Mouse (Mus musculus) cerebellum, adult 18-20 months (tissue): Measurements from ENCODE around the gene Mov10l1.

ENCODE experiments used
- DNase-seq, 2 experiments: peaks; one replicate each; pipeline ENCODE4 v3.0.0; 2021

Gene Mov10l1

DNA sequence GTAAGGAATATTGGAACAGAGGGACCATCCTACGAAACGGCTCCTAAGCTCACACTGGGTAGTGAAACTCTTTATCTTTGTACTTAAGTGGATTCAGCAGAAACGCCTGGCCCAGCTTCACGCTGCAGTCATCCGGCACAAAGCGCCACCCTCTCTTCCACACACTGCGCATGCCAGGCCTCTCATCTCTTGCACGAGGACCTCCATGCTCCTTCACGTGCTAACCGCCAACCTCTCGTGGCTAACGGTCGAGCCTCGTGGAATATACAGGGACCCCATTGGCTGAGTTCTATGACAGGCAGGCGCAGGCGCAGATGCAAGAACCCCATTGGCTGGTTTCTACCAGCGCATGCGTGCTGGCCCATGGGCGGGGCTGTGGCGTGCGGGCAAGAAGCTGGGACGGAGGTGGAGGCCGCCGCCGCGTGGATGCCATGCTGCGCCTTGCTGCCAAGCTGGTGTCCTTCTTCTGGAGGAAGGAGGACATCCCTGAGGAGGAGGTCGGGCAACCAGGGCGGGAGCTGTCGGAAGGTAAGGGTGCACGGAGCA lies at the start of gene Mov10l1:
TSS of gene Mov10l1 (plus strand) at position 376 of the 546 bp plus-strand sequence.
- no peak for DNase-seq

DNA sequence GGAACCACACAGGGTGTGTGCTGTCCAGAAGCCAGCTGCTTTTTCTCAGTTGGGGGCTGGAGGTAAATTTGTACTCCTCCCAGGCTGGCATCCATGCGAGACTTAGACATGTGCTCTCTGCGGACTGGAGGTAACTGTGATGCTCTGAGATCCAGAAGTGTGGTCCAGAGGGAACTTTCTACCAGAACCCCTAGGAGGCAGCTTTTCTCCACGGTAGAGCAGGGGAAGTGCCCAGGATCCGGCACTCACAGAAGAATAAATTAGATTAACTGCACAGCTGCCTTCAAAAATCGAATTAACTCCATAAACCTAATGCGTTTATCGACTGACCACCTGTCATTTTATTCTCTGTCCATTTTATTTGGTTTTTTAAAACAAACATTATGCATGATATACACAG lies 48.6 kb upstream of the Mov10l1 start:
- no peak for DNase-seq

DNA sequence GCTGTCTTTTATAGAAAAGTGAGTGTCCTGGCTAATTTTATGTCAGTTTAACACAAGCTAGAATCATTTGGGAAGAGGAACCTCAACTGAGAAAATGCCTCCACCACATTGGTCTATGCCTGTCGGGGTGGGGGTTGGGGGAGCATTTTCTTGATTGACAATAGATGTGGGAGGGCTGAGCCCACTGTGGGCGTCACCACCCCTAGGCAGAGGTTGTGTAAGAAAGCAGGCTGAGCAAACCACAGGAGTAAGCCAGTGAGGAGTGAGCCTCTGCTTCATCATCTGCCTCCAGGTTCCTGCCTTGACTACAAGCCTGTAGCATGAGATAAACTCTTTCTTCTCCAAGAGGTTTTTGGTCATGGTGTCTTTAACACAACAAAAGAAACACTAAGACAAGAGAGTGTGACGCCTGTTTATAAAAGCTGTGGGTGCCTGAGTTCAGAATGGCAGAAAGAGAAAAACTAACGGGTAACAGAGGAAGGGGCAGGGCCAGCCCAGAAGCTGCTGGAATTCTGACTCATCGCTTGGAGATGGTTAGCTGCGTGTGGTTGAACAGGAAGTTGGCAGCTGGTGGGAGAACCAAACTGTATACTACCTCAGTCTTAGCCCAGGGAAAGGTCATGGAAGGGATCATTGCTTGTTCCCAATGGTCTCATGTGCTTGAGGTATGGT lies 46.0 kb upstream of the Mov10l1 start:
- no peak for DNase-seq

DNA sequence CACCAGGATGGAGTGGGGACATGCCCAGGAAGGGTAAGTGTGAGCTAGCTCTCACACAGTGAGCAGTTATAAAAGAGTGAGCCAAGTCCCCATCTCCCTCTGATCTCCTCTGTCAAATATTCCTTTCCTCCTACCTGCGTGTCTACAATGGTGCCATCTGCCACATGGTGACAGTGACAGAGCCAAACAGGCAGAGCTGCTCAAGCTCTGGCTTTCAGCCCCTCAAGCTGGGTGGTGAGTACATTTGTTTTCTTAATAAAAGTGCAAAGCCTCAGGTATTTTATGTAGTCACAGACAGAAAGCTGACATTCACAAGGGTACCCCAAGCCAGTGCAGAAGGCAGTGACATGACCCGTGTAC lies 45.4 kb upstream of the Mov10l1 start:
- DNase-seq = peak in 1 of 2 experiments; percentile 25

DNA sequence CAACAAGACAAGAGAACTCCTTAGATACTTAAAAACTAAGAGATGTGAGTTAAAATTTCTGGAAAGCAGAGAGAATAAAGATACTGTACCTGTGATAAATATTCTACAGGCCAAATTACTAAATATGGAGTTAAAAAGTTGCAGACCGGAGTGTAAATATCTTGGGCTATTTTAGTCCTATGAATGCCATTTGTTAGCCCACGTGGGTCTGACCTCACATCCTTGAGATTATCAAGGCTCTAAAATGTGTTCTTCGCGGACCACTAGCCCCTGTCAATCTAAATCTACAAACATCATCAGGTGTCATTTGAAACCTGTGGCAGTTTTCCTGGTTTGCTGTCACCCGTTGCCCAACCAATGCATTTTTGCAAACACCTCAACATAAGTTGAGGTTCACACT lies 39.9 kb upstream of the Mov10l1 start:
- no peak for DNase-seq

DNA sequence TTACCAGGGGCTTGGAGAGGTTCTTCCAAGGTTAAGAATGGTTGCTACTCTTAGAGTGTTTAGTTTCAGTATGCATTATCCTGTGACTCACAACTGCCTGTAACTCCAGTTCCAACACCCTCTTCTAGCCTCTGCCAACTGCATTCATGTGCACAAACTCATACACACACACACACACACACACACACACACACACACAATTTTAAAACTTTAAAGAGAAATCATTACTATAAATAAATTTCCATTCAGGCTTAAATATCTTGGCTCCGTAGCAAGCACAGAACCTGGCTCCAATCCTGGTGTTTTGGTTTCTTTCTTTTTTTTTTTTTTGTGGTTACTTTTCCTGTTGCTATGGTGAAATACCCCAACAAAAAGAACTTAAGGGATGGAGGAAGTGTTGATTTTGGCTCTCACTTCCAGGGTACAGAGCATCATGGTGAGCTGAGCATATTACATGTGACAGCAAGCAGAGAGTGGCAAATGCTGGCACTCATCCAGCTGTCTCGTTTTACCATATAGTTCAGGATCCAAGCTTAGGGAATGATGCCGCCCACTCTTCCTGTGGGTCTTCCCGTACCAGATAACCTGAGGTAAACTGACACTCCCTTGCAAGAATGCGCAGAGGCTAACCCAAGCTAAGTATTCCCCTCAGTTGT lies 38.7 kb upstream of the Mov10l1 start:
- no peak for DNase-seq

DNA sequence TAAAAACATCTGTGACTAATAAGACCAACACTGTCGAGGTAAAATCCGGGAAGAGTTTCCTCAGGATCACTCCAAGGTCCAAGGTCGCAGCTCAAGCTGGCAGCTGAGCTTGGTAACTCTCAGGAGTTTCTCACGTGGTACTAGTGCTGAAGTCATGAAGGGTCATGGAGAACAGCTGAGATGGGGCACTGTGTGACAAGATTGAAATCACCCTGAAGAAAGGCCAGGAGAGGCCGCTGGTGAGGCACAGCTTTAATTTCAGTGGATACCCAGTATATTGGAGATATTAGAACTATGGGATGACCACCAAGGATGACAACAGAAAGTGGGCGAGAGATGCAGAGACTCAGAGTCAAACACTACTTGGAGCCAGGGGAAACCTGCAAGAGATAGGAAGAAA lies 35.9 kb upstream of the Mov10l1 start:
- no peak for DNase-seq

DNA sequence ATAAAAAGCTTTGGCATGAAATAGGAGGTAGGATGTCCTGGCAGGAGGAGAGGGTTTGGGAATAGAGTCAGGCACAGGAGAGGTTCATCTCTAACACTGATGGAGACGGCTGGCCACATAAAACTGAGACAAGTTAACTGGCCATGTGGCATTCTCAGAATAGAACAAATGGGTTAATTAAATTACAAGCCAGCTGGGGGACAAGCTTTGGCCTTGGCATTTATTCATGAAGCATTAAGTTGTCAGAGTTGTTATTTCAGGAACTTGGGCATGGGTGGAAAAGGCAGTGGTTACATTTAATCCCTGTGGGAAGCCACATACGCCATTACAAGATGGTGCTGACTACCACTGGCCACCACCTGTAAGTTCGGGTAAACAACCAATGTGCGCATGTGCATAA lies 31.5 kb upstream of the Mov10l1 start:
- DNase-seq = no peak

DNA sequence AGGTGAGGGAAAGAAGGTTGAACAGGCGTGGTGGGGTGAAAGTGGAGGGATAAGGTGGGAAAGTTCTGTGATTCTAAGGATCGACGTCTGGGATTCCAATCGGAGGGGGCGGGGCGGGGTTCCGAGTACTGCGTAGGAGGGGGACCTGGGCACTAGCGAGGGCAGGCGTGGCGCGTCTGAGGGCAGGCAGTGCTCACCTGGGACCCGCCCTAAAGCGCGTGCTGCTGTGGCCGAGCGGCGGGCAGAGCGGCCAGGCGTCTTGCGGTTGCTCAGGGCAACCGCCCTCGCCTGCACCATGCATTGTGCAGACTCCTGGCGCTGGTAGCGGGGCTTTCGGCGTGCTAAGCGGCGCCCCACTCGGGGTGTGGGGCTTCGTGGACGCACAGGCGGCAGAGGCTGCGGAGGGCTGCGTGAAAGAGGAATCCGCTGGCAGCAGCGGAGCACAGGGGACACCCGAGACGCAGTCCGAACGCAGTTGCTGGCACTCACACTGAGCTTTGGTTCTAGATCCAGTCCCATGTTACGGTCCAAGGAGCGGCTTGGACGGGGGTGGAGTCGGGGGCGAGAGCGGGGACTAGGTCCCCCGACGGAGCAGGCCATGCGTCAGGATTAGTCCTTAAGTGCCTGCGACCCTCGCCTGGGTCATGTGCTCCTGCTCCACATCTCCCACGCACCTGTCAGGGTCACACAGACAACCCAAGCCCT lies 28.2 kb upstream of the Mov10l1 start, which contains the start of gene Ttll8:
TSS of gene Ttll8 (minus strand) at position 51 of the 705 bp plus-strand sequence.
- DNase-seq = peak in 1 of 2 experiments; percentile 16

DNA sequence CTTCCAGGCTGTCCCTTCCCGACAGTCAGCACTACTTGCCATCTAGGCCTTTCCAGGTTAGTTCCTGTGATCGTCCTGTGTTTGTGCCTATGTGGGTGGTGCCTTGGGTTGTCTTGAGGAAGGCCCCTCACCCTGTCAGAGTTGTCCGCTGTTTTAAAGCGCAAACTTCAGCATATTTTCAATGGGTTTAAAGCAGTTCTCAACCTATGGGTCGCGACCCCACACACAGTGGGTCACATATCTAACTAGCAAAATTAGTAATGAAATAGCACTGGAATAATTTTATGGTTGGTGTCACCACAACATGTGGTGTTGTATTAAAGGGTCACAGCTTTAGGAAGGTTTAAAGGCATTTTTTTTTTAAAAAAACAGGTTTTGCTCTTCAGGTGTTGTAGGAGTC lies 27.4 kb upstream of the Mov10l1 start:
- no peak for DNase-seq

DNA sequence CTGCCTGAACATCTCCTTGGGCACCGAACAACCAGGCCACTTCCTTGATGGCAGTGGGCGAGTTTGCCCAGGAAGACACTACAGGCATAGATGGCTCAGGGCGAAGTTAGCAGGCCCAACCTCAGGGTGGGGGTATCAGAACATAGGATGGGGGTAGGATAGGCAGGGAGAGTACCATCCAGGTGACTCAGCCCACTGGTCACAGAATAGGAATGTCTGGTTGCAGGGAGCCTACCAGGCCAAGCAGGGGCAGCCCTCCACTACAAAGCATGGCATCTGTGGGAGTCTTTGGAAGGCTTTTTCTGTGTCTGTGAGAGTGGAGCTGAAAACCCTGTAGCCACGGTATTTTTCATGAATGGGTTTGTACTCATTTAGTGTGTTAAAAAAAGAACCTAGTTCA lies 25.2 kb upstream of the Mov10l1 start:
- no peak for DNase-seq

DNA sequence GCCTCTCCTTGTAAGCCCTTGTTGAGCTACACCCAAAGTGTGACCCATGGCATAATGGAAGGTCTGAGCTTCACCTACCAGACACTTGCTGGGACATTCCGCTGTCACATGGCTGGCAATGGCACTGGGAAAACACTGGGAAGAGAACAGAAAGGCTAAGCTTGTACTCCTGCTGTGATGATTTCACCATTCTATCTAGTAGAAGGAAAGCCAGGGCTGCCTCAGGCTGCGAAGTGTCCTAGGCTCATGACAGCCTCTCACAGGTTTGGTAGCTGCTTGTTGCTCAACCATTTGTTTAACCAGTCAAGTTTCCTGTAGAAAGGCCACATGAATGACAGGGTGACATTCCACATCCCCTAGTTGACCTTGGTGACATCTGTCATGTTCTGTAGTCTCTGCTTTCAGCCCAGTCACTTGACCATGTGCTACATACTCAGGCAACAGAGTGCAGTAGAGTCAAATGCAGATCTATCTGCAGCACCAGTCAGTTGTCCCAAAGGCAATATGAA lies 18.6 kb upstream of the Mov10l1 start:
- no peak for DNase-seq

DNA sequence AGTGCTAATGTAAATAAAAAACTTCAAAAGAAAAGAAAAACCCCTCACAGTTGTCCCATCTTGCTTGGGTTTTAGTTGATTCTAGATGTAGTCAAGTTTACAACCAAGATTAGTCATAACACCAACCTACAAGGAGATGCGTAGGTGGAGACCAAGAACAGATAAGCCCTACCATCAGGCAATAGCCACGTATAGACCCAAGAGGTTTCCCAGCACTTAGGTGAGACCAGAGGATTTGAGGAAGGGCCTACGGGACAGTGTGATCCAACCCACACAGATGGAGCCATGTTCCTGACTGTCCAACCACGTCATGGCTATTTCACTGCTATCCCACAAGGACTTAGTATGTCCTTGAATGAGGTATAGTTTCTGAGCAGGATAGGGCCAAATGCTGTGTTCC lies 10.4 kb upstream of the Mov10l1 start:
- no peak for DNase-seq

DNA sequence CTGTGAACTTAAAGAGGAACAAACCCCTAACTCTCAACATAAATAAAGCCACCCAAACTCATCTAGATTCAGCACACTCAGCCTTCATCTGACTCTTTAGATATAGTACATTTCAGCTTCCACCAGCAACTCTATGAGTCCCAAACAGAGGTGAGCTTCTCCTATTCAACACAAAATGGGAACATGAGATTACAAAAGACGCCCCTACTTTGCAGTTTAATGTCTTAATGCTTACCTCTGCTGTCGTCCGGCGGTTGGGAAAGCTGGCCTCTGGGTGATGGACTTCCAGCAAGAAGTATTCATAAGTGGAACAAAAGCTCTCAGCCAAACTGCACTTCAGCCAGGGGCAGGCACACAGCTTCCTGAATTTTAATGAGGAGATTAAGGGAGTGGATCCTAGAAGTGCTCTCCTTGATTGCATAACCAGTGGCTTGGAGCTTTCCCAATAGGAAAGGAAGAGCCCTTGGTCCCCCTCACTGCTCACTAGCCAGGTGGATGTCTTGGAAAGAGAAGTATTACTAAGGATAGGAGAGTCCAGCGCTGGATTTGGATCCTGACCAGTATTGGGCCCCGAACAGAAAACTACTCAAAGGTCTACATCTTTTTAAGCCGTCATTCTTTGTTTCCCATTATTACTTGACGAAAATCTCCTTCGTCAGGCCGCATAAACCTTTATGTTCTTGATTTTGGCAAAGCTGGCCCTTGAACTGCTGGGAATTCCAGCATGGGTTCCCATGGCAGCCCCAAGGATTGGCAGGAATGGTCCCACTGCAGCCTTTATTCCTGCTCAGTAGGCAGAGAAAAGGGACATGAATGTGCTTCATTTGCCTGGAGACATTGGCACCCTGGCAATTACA lies 4.2 kb upstream of the Mov10l1 start, which contains the start of gene Mlc1:
TSS of gene Mlc1 (minus strand) at position 727 of the 857 bp plus-strand sequence.
- DNase-seq = no peak

DNA sequence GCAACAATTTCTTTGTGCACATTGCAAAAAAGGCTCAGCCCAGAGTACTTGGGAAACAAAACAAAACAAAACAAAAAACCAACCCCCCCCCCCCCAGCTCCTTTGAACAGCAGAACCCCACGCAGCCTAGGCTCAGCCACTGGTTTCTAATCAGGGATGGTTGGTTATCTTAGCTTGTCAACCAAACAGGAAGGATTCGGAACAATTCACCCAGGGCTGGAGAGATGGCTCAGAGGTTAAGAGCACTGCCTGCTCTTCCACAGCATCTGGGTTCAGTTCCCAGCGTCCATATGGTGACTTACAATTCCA lies 3.6 kb upstream of the Mov10l1 start:
- no peak for DNase-seq

DNA sequence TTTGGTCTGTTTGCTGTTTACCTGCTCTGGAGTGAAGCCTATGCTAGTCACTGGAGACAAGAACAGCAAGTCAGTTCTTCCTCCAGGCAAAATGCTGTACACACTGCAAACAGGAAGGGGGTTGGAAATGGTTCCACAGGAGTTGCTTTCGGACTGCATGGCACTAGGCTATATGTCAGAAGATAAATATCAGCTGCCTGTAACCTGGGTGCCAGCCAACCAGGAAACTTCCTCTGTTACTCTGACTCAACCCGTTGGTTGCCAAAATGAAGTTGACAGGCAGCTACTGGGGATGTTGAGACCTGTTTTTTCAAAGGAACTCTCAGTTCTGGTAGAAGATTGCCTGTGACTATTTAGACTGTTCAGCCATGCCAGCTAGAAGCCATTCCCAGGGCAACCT lies 6.5 kb downstream of the Mov10l1 start:
- no peak for DNase-seq

DNA sequence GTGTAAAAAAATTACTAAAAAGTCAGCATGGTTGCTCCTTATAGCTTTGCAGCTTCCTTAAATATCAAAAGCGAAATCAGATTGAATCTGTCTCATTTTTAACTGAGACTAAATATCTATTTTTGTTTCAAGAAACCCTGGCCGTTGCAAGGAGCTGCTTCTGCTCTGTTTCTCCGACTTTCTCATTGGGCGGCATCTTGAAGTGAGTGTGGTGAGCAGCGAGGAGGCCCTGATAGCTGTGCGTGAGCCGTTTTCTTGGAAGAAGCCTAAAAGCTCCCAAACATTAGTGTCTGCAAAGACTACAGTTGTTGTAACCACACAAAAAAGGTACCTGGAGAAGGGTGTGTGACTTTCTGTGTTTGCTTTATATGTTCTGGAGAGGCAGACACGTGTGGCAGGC lies 15.9 kb downstream of the Mov10l1 start:
- no peak for DNase-seq

DNA sequence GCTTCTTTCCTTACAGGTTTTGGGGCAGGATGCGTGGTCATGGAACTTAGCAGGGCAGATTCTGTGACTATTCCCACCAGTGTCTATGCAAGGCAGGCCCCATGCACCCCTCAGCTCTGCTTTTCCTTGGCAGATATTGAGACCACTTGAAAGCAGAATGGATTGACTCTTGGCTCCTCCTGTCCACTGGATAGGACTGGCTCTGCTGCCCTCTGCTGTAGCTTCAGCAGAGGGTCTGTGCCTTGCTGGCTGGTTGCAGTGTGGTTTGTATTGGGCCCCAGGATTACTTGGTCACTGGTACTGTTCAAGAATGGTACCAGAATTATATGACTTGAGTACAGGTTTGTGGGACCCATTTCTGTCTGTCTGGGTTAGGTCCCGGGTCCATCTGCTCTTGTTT lies 16.4 kb downstream of the Mov10l1 start:
- peak in 1 of 2 experiments; percentile 9 for DNase-seq

DNA sequence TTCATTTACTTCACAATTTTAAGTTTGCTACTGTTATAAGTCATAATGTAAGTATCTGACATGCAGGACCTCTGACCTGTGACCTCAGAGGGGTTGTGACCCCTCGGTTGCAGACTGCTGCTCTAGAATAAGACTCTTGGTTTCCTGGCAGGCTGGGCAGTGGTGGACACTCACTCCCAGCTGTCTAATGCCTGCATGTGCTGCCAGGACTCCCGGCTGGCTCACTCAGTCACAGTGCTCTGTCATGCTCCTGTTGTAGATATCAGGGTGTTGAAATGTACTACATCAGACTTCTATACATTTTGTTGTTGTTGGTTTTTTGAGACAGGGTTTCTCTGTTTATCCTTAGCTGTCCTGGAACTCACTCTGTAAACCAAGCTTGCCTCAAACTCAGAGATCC lies 17.7 kb downstream of the Mov10l1 start:
- no peak for DNase-seq

DNA sequence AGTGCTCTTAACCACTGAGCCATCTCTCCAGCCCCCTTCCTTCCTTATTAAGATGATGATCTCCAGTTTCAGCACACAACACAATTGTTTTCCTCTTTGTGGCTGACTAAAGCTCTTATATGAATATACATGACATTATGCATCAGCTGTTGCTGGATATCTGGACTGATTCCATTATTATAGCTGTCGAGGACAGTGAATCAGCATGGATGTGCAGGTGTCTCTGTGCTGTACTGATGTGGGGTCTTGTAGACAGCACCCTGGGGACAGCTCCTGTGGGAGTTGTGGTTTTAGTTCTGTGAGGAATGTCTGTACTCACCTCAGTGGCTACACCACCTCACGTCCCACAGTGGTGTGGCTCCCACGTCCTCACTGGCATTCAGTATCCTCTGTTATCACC lies 18.5 kb downstream of the Mov10l1 start:
- no peak for DNase-seq

DNA sequence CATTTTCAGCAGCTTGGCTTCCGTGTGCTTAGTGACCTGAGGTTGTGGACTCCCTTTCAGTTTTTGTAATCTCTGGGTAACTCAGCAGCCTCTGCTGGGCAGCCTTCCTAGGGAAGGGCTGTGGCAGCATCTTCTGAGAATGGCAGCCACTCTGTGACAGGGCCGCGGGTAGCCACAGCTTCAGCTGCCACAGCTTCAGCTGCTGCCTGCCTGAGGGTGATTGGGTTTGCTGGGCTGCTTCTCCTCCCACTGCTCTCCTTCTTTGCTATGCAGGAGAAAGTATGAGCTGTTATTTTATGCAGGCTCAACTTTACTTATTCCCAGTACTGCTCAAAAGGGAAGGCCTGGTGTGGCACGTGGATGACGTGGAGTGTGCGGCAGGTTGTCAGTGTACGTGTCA lies 24.3 kb downstream of the Mov10l1 start:
- no peak for DNase-seq

DNA sequence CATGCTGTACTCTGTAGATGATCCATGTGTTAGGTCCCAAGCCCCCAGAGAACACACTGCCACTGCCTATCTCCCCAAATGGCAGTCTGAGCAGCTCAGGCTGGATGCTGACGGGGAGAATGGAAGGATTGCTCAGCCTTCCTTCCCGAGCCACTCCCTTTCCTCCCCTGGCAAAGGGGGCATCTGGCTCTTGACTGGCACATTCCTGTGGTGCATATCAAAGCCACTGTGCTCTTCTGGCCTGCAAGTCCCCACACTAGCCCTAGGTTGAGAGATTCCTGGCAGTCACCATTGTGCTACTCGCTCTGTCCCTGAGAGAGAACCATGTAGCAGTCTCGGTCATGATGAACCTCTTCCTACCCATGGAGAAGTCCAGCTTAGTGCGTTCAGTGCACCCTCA lies 25.1 kb downstream of the Mov10l1 start:
- no peak for DNase-seq

DNA sequence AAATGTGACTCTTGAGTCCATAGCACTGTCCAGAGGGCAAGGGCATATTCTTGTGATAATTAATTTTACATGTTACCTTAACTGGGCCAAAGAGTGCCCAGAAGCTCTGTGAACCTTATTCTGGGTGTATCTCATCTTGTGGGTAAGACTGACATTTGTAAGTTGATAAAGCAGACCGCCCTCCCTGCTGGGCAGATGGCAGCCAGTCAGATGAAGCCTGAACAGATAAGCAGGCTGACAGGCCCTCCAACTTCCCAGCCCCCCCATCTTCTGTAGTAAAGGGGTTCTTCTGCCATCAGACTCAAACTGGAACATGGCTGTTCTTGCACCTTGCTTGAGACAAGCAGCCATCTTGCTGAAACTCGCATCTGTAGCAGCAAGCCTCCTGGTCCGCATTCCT lies 34.0 kb downstream of the Mov10l1 start:
- no peak for DNase-seq
